Mouse (Mus musculus): Measurements from ENCODE around the gene Nubp2.

The Nubp2 gene

DNA sequence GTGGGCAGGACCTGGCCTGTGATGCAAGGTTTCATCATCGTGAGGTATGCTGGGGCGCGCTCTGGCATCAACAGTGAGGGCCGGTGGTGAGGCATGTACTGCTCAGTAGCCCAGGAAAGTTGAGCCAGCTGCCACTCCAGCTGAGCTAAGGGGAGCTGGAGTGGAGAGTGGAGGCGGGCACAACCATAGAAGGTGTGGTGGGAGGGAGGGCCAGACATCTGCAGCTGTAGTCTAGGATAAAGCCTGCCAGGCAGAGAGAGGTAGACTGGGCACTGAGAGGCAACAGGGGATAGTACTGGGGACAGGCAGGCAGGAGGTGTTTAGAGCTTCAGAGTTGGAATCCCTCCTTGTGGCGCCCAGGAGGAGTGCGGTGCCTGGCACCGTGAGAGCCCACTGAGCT lies 26.1 kb downstream of the Nubp2 start:
- no peak for DNase-seq

DNA sequence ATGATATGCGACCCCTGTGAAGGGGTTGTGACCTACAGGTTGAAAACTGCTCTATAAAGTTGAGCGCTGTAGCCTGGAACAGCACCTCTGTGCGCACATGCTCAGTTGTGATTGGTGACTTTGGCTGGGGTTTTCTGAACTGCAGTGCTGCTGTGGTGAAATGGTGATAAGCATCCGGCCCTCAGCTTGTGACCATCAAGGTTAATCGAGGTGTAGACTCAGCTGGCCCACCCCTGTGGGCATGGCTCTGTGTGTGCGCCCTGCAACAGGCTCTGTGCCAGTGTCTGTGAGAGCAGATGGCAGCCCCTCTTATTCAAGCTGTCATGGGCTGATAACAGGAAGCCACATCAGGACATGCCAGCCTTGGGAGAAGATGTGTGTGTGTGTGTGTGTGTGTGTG lies 27.2 kb downstream of the Nubp2 start:
- no peak for DNase-seq

DNA sequence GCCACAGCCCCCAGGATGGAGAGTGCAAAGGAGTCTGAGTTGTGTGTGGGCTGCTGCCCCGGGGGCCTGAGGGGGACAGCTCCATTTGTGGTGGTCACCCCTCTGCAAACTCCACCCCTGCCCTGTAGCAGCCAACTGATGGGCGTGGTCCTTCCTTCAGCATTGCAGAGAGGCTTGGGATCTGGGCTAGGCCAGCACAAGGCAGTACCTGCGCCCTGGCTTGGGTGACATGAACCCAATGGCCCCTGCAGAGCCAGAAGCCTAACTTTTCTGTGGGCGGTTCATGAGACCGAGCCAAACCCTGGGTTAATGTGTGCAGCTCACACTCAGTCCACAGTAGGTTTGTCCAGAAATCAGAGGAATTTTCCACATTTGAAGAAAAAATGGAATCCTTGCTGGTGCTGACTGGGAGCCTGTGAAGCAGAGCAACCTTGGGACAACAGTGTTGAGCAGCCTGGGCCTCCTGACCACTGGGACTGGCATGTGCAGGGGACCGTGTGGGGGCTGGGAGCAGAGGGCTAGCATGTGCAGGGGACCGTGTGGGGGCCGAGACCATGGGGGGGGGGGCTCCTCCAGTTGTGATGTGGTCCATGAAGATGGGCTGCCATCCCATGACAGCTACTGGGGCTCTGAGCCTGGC lies 28.2 kb downstream of the Nubp2 start:
- DNase-seq = no peak

DNA sequence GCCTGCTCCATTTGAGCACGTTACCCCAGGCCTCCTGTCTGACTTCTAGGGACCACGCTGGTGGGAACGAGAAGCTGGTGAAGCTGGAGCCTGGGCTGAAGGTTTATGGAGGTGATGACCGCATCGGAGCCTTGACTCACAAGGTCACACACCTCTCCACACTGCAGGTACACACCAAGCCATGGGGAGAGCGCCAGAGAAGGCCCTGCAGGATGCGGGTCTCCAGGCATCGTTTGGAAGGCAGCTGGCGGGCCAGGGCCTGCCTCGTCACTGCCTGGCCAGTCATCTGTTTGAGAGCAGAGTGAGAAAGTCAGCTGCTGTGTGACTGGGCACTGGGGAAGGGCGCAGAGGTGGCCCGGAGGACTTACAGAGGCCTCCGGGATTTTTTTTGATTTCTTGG lies 29.6 kb downstream of the Nubp2 start:
- DNase-seq = no peak

DNA sequence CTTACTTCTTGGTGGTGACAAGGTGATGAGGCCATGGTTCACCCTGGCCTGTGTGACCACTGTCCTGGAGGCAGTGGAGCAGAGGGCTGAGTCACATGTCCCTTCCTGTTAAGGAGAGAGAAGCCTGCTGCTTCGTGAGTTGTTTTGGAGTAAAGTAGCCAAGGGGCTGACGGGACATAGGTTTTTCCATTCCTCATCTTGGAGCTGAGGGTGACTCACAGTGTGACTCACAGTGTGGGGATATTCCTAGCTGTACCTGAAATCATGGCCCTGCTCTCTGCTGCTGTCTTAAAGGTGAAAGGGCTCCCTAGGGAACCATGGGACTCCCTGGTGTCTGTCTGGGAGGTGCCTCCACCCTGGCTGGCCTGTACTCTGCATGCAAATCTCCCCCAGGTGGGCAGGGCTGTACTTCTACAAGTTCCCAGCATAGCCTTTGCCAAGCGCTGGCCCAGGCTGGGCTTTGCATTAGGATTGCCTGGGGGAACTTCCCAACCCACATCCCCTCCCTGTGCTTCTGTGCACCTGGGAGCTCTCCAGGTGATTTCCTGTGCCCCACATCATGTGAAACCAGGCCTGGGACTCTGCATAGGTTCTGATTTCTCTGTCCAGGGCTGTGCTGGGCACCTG lies 30.2 kb downstream of the Nubp2 start:
- no peak for DNase-seq

DNA sequence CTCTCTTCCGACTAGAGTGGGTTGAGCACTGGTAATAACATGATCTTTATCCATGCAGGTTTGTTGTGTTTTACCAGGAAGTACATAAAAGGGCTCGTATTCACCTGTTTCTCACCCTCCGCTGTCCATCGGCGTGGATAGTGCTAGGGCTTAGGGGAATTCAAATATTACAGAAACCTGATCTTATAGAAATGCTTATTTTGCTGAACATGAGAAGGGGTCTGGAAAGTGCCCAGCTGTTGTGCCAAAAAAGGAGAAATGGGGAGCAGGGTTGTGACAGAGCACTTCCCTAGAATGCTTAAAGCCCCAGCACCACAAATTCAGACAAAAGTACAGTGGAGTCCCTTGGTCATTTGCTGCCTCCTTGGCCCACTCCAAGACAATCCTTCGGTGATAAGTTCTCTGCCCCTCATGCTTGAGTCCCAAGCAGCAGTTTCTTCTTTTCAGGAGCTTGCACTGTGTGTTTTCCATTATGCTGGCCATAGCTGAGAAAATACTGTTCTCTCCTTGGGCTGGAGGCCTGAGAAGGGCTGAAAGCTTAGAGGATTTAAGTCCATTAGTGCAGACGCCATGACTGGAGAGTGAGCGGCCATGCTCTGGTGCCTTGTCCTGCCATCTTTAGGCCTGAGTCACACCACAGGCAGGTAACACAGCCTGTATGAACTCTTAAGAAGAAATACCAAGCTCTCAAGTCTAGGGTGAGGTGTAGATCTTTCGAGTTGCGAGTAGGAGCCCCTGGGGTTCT lies 34.6 kb downstream of the Nubp2 start:
- DNase-seq = no peak

DNA sequence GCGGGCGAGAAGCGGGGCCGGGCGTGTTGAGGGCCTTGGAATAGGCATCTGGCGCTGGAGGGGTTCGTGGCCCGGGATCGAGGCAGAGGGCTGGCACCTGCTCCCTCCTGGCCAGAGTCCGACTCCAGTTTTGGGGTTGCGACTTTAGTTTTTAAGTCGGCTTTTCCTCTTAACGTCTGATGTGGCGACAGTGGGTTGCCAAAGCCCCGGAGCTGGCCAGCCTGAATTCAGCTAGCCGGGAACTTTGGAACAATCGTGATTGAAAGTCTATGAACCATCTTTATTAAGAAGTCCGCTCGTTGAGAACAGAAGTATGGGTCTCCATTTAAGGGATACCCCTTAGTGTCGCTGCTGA lies 35.4 kb downstream of the Nubp2 start:
- DNase-seq = no peak

DNA sequence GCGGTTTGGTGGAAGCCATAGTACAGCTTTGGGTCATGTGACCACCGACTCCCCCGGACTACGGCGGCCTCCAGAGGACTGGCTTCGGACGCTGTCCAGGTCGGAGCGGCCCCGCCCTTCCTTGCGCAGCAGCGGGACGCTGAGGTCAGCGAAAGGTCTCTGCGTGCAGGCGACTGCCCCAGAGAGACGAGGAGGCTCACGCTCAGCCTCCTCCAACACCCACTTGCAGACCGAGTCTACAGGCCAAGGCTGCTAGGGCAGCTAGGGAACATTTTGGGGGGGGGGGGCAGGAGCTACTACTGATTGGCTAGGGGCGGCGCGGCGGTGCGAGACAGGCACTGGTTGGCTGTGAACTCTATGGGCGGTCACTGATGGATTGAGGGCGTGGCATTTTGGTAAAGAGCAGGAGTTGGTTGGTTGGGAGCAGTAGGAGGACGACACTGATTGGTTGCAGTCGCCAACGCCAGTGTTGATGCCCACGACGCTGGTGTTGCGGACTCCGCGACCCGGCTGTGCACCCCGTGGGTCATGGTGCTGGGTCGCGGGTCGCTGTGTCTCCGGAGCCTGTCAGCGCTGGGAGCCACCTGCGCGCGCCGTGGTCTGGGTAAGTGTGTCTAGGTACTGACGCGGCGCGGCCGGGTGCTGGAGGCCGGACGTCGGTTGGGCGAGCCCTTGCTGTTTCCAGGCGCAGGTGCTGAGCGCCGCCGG lies 35.9 kb downstream of the Nubp2 start, which contains the start of gene Fahd1:
Fahd1 (minus strand) TSS at position 300 of the 708 bp plus-strand sequence.
- DNase-seq = peak; percentile 98

DNA sequence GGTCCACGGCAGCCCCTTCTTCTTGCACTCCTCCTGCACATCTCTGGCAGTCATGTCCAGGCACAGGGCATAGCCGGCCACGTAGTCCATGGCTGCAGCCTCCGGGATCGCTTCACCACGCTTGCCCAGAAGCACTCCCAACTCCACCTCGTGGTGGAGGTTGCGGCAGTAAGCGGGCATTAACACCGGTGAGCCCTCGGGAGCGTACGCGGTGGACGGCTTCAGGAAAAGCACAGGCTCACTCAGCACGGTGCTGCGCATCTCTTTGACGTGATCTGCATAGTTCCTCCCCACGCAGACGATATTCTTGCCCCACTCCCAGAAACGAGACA lies 36.5 kb downstream of the Nubp2 start:
- no peak for DNase-seq

DNA sequence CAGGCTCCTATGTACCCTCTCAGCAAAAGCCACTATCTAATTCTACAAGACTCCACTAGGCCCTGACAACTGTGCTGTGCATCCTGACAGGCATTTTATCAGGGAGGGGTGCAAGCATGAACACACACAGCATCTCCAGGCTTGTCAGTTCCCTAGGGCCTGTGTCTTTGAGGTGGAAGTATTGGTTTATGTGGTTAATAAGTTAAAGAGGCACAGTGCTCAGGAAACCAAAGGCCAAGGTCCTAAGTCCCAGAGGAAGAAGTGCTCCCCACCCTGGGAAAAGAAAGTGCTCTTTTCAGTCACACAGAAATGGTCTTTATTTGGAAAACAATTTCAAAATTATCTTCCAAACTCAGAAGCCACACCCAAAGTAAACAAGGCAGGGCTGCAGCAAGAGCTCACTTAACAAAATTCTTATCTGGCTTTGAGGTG lies 37.5 kb downstream of the Nubp2 start:
- no peak for DNase-seq

DNA sequence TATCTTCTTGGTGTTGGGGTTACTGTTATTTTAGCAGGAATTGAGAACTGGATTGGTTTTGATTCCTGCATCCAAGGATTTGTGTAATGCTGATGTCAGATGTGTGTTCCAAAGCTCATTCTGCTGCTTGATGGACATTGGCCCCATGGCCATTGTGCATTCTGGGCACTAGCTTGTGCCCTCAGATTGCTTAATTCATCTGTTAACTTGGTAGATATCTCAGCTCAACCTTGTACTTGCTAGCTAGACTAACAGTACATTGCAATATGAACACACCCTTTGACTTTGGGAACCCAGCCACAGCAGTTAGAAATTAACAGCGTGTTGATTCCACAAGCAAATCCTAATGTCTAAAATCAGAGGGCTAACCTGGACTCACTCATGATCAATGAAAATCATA lies 38.8 kb downstream of the Nubp2 start:
- DNase-seq = no peak

DNA sequence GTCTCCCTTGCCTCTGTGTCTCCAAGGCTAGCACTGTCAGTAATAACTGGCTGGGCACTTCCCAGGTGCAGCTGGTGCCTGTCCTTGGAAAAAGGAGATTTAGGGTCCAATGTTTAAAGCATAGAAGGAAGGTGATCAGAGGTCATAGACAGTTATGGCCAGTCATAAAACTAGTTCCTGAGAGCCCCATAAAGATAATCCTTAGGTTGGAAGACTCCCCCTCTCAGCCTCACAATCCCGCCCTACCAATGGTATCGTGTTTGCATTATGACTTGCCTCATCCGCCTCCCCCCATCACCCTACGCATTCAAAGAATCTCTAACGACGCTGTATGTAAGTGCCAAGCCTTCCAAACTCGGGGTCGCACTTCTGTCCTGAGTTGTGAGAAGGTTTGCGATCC lies 41.6 kb downstream of the Nubp2 start:
- no peak for DNase-seq

DNA sequence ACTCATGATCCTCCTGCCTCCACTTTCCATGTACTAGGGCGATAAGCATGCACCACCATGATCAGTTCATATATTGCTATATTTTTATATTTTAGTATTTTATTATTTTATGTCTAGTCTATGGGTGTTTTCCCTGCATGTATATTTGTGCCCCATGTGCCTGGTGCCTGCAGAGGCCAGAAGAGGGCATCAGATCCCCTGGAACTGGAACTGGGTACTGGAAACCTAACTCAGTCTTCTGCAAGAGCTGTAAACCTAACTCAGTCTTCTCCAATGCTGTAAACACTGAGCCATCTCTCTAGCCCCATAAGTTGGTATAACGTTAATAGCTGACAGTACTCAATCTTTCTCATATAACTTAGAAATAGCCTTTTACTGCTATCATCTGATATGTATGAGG lies 43.5 kb downstream of the Nubp2 start:
- DNase-seq = no peak

DNA sequence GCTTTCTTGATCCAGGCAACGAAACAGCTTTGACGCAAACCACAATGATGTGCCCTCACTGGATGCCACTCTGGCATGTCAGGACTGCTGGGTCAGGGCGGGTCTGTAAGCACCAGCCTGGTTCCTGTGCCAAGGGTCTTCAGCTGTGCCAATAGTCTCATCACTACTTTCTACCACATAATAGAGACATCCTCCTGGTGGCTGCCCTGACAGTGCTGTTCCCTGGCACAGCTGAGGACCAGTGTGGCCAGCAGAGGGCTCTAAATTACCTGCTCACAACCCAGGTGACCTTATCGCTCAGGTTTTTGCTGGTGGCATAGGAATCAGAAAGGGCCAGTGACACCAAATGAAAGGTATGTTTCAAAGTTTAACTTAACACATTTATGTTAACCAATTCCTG lies 45.0 kb downstream of the Nubp2 start:
- DNase-seq = no peak

DNA sequence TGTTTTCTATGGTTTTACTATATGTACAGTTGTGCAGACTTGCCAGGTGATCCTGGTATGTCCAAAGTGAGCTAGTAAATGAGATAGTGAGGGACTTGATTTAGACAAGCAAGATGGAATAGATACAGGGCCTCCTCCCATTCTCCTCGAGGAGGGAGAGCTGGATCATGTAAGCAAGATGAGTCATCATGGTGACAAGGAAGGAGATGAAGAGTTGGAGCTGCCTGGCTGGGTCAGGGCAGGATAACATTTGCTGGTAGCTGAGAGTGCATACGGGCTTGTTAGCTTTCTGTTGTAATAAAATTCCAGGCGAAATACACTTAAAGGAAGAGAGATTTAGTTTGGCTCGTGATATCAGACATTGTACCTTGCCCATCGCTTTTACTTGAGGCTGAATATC lies 45.8 kb downstream of the Nubp2 start:
- DNase-seq = no peak

DNA sequence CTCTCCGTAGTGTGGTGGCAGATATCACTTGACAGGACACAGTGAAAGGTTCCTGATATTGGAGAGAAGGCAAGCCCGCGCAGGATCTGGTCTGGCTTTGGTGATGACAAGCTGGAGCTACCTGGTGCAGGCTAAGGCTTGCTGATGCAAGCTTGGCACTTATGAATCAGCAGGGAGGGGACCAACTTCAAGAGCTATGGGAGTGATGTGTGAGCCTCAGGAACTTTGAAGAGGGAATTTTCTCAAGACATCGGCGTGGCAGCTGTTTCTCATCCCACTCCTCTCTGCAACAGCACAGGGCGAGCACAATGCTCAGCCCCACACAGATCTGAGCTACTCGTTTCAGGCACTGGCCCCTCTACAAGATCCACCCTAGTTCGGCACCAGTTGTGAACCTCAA lies 46.3 kb downstream of the Nubp2 start, which contains the start of gene Hagh:
Hagh (plus strand) TSS at position 302 of the 400 bp plus-strand sequence.
- DNase-seq = no peak
